Mouse (Mus musculus) hindbrain, postnatal 0 days (tissue): ENCODE measurements at regions not wholly inside any gene's neighbourhood (a gene's known extent, or its start where the extent isn't known, plus 50 kb on each side); places are given as distances from the start of the nearest gene placed in this dataset.

Experiments
- ATAC-seq: fragments of 200-750 bp; cut with Nextera tagmentation; 2 replicates; pipeline ENCODE4 v1.8.0; 2017; ENCODE audit warnings: mild to moderate bottlenecking, moderate TSS enrichment, moderate library complexity
- DNase-seq: peaks from one replicate; pipeline ENCODE4 v3.0.0-alpha.2; 2015; ENCODE audit warnings: low spot score
- H3K27ac ChIP-seq: fragments of 300-500 bp; sonication (generic); 2 replicates; pipeline ENCODE4 v1.5.1; 2014; ENCODE audit warnings: mild to moderate bottlenecking
- H3K27me3 ChIP-seq: fragments of 300-500 bp; sonication (generic); 2 replicates; pipeline ENCODE4 v1.6.1; 2014; ENCODE audit warnings: low read length, mixed read lengths; ENCODE audit not compliant: insufficient read depth
- H3K36me3 ChIP-seq: fragments of 300-500 bp; sonication (generic); 2 replicates; pipeline ENCODE4 v1.6.1; 2014; ENCODE audit warnings: low read length, mixed read lengths; ENCODE audit not compliant: insufficient read depth
- H3K4me1 ChIP-seq: fragments of 300-500 bp; sonication (generic); 2 replicates; pipeline ENCODE4 v1.6.1; 2014; ENCODE audit warnings: antibody characterized with exemption, low read length, mixed read lengths; ENCODE audit not compliant: insufficient read depth
- H3K4me2 ChIP-seq: fragments of 300-500 bp; sonication (generic); 2 replicates; pipeline ENCODE4 v1.6.1; 2014; ENCODE audit warnings: low read depth, mild to moderate bottlenecking, low read length, moderate library complexity, mixed read lengths
- H3K4me3 ChIP-seq: fragments of 300-500 bp; sonication (generic); 2 replicates; pipeline ENCODE4 v1.5.1; 2014; ENCODE audit warnings: low read length
- H3K9ac ChIP-seq: fragments of 300-500 bp; sonication (generic); replicated peaks from 2 replicates; pipeline ENCODE4 v1.6.1; 2014; ENCODE audit warnings: mild to moderate bottlenecking, low read length, moderate library complexity, mixed read lengths
- H3K9me3 ChIP-seq: fragments of 300-500 bp; sonication (generic); 2 replicates; pipeline ENCODE4 v1.6.1; 2016; ENCODE audit warnings: low read length, mixed read lengths
- CTCF ChIP-seq: IDR thresholded peaks from 2 replicates; pipeline ENCODE4 v1.5.1; 2016; ENCODE audit warnings: antibody characterized with exemption, control low read depth, low read depth
- WGBS: fragments of 180-500 bp; shearing (Covaris S2); extraction: QIAGEN DNeasy Blood & Tissue Kit; methylation state at CpG from one replicate; pipeline ENCODE4 v1.1.7; 2014; 5-methylcytosine and 5-hydroxymethylcytosine counted together

- ATAC-seq: no peak
- Histone ChIP-seq H3K27me3 (no peaks in the 10 kb centered on the region), H3K4me1 (no peaks in the 10 kb centered on the region), H3K9me3 (no peaks in the 10 kb centered on the region), H3K27ac (no peak overlapping the region), H3K4me2 (no peak overlapping the region), H3K9ac (no peak overlapping the region), H3K4me3 (no peak overlapping the region), H3K36me3 (no peaks in the 10 kb centered on the region)
- no peak for TF ChIP-seq CTCF
- DNase-seq: no peak
- 91% methylated on average over 4 of the region's 4 CpGs for WGBS
These were observed 566.9 kb upstream of the A1bg start for GRCm38 (mm10) chr15:61489731-61490130.

GRCm38 (mm10) chr15:61481861-61482260 is 559.0 kb upstream of the A1bg start:
- Histone ChIP-seq H3K27me3 (no peaks in the 10 kb centered on the region), H3K4me2 (no peak overlapping the region), H3K27ac (no peak overlapping the region), H3K36me3 (no peaks in the 10 kb centered on the region), H3K9me3 (no peaks in the 10 kb centered on the region), H3K4me3 (no peak overlapping the region), H3K9ac (no peak overlapping the region), H3K4me1 (no peaks in the 10 kb centered on the region)
- no peak for TF ChIP-seq CTCF
- ATAC-seq (no peak), DNase-seq (peak; percentile 4)
- 56% methylated on average over 7 of the region's 7 CpGs for WGBS

DNA sequence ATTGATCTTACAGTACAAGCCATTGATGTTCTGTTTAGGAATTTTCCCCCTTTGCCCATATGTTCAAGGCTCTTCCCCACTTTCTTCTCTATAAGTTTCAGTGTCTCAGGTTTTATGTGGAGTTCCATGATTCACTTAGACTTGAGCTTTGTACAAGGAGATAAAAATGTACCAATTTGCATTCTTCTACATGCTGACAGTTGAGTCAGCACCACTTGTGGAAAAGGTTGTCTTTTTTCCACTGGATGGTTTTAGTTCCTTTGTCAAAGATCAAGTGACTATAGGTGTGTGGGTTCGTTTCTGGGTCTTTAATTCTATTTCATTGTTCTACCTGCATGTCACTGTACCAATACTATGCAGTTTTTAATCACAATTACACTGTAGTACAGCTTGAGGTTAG is 551.1 kb upstream of the A1bg start:
- Histone ChIP-seq H3K9me3 (no peaks in the 10 kb centered on the region), H3K4me3 (no peak overlapping the region), H3K9ac (no peak overlapping the region), H3K27me3 (no peaks in the 10 kb centered on the region), H3K36me3 (no peaks in the 10 kb centered on the region), H3K4me2 (no peak overlapping the region), H3K27ac (no peak overlapping the region), H3K4me1 (no peaks in the 10 kb centered on the region)
- DNase-seq: no peak
- no peak for TF ChIP-seq CTCF
- ATAC-seq: no peak
- WGBS: 45% methylated on average over 1 of the region's 1 CpGs

DNA sequence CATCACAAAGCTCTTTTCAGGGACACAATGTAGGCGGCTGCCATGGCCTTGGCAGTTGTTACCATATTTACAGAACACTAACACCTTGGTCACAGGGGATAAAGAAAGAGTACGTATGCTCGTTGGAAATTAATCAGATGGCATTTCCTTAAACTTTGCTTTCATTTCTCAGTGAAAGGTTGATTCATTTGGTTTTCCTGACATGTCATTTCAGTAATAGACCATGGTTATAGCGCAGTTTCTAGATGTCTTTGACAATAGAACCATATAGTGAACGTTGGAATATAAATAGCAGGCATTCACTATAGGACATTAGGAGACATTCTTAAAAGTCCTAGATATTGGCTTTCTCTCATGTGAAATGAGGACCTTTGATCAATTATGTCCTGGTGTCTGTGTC is 532.2 kb upstream of the A1bg start:
- Histone ChIP-seq H3K9me3 (no peaks in the 10 kb centered on the region), H3K4me1 (no peaks in the 10 kb centered on the region), H3K4me2 (no peak overlapping the region), H3K36me3 (no peaks in the 10 kb centered on the region), H3K27me3 (no peaks in the 10 kb centered on the region), H3K9ac (no peak overlapping the region), H3K27ac (no peak overlapping the region), H3K4me3 (no peak overlapping the region)
- 87% methylated on average over 5 of the region's 5 CpGs for WGBS
- TF ChIP-seq CTCF: no peak
- ATAC-seq: no peak
- DNase-seq: no peak

DNA sequence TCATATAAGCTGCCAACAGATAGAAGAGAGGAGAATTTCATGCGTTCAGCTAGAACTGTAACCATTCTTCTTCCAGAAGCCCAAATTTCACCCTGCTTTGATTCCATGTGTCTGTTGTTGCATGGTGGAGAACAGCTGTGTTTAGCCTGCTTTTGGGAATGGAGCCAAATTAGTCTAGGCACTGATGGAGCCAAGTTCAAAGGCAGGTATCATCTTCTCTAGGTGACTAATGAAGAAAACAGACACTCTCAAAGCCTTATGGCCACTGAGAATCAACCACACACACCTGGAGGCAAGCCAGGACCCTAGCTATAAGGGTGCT is 531.5 kb upstream of the A1bg start:
- 76% methylated on average over 1 of the region's 1 CpGs for WGBS
- DNase-seq: peak; percentile 5
- H3K36me3 ChIP-seq: no peaks in the 10 kb centered on the region
- no peak overlapping the region for H3K4me3 ChIP-seq
- H3K9me3 ChIP-seq: no peaks in the 10 kb centered on the region
- no peaks in the 10 kb centered on the region for H3K4me1 ChIP-seq
- no peaks in the 10 kb centered on the region for H3K27me3 ChIP-seq
- H3K27ac ChIP-seq: no peak overlapping the region
- TF ChIP-seq CTCF: no peak
- H3K4me2 ChIP-seq: no peak overlapping the region
- no peak overlapping the region for H3K9ac ChIP-seq
- no peak for ATAC-seq

- H3K4me2 ChIP-seq: no peak overlapping the region
- DNase-seq: no peak
- no peak for TF ChIP-seq CTCF
- H3K9ac ChIP-seq: no peak overlapping the region
- no peak overlapping the region for H3K27ac ChIP-seq
- ATAC-seq: no peak
- no peak overlapping the region for H3K4me3 ChIP-seq
- H3K36me3 ChIP-seq: no peaks in the 10 kb centered on the region
- H3K4me1 ChIP-seq: no peaks in the 10 kb centered on the region
- H3K27me3 ChIP-seq: no peaks in the 10 kb centered on the region
- H3K9me3 ChIP-seq: no peaks in the 10 kb centered on the region
- 82% methylated on average over 5 of the region's 5 CpGs for whole genome bisulfite sequencing
These were observed 531.0 kb upstream of the A1bg start for GRCm38 (mm10) chr15:61453656-61454349.

DNA sequence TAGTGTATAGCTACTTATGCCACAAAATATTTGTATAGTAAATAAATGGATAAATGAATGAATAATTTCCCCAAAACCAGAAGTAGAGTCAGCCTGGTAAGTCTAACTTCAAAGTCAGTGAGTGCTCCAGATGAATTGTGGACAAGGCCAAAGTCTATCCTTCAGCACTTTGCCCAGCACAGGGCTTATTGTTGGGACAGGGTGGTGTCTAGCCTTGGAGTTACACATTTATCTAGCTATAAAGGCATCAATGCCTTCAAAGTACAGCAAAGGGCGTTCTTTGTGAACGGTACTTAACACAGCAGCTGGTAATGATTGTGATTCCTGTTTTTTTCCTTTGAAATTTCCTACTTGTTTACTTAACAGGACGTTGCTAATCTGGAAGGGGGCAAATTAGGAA is 527.4 kb upstream of the A1bg start:
- Histone ChIP-seq H3K27ac (no peak overlapping the region), H3K27me3 (no peaks in the 10 kb centered on the region)
- WGBS: 62% methylated on average over 3 of the region's 3 CpGs

More for the DNA sequence above, 527.4 kb upstream of the A1bg start:
- Histone ChIP-seq H3K4me3 (no peak overlapping the region), H3K4me2 (no peak overlapping the region), H3K9ac (no peak overlapping the region), H3K36me3 (no peaks in the 10 kb centered on the region), H3K9me3 (no peaks in the 10 kb centered on the region), H3K4me1 (no peaks in the 10 kb centered on the region)
- DNase-seq (no peak), ATAC-seq (no peak)
- TF ChIP-seq CTCF: no peak
